Mouse (Mus musculus) right cerebral cortex, postnatal 25 days (tissue): Measurements from ENCODE around the gene Prkce.

Experiments
- DNase-seq: peaks from one replicate; pipeline ENCODE4 v3.0.0; 2022

Prkce gene

GRCm38 (mm10) chr17:86529411-86529810 lies 361.8 kb downstream of the Prkce start:
- no peak for DNase-seq

- no peak for DNase-seq
Observed at GRCm38 (mm10) chr17:86531231-86531630, 363.6 kb downstream of the Prkce start.

GRCm38 (mm10) chr17:86532783-86533548 lies 365.4 kb downstream of the Prkce start:
- no peak for DNase-seq

- no peak for DNase-seq
Observed at GRCm38 (mm10) chr17:86533549-86533851, 365.9 kb downstream of the Prkce start.

GRCm38 (mm10) chr17:86535096-86535495 lies 367.5 kb downstream of the Prkce start:
- no peak for DNase-seq

GRCm38 (mm10) chr17:86535827-86536656 lies 368.5 kb downstream of the Prkce start:
- DNase-seq, result peak; percentile 53

- no peak for DNase-seq
Observed at GRCm38 (mm10) chr17:86539881-86540430, 372.4 kb downstream of the Prkce start.

GRCm38 (mm10) chr17:86546529-86546928 lies 378.9 kb downstream of the Prkce start:
- DNase-seq, result no peak

- DNase-seq, result no peak
Observed at GRCm38 (mm10) chr17:86549128-86549527, 381.5 kb downstream of the Prkce start.

GRCm38 (mm10) chr17:86551561-86551960 lies 384.0 kb downstream of the Prkce start:
- DNase-seq, result no peak

GRCm38 (mm10) chr17:86551995-86552394 lies 384.4 kb downstream of the Prkce start:
- DNase-seq, result no peak

- DNase-seq, result no peak
Observed at GRCm38 (mm10) chr17:86559206-86559891, 391.8 kb downstream of the Prkce start.

- DNase-seq, result no peak
Observed at GRCm38 (mm10) chr17:86560499-86560898, 392.9 kb downstream of the Prkce start.

GRCm38 (mm10) chr17:86570491-86570890 lies 402.9 kb downstream of the Prkce start:
- no peak for DNase-seq

GRCm38 (mm10) chr17:86571266-86571665 lies 403.7 kb downstream of the Prkce start:
- DNase-seq, result no peak

- DNase-seq, result no peak
Observed at GRCm38 (mm10) chr17:86572136-86572535, 404.6 kb downstream of the Prkce start.

- no peak for DNase-seq
Observed at GRCm38 (mm10) chr17:86572576-86572975, 405.0 kb downstream of the Prkce start.

GRCm38 (mm10) chr17:86573596-86574248 lies 406.1 kb downstream of the Prkce start:
- no peak for DNase-seq

- DNase-seq, result no peak
Observed at GRCm38 (mm10) chr17:86580724-86581123, 413.1 kb downstream of the Prkce start.

GRCm38 (mm10) chr17:86582341-86582740 lies 414.8 kb downstream of the Prkce start:
- no peak for DNase-seq

- no peak for DNase-seq
Observed at GRCm38 (mm10) chr17:86586441-86586840, 418.9 kb downstream of the Prkce start.

GRCm38 (mm10) chr17:86588704-86589449 lies 421.3 kb downstream of the Prkce start:
- no peak for DNase-seq
